Mouse (Mus musculus) megakaryocyte, adult 5-6 weeks (primary cell): Measurements from ENCODE around the gene Sbno2. TPM values are rescaled to one million over a fixed set of nuclear protein-coding genes. Genes with fewer than 3 reads are reported as not detected.

Source experiments
- ATAC-seq: 2 replicates; pipeline ENCODE4 v1.8.0; 2016; ENCODE audit warnings: mild to moderate bottlenecking, inconsistent platforms; ENCODE audit not compliant: poor library complexity, severe bottlenecking
- total RNA-seq, 2 experiments: library from RNA; stranded (forward) in 1 of 2; stranded (reverse) in 1 of 2; fragments of 153-499, 151-499 nt in 1 of 2; fragments of 221-1000, 200-1000 nt in 1 of 2; gene quantifications; 2 replicates each; pipeline versions ENCODE4 v1.2.3 to v1.2.4; 2015 to 2017

Sbno2 gene
- total RNA-seq, 2 experiments from 2014 or later, result 32.4 to 41.9 TPM

DNA sequence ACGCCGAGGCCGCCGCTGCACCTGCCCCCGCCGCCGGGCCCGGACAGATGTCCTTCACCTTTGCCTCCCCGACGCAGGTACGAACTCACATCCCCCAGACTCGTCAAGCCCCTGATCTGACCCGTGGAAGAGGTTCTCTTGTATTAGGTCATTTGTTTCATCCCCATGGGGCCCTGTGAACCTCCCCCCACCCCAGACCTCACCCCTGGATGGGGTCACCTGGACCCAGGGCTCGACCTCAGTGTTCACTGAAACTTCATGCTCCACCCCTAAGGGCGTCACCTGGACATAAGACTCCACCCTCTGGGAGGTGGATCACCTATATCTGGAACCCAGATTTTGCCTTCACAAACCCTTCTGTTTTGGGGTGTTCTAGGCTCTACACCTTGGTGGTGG is 37.2 kb upstream of the Sbno2 start:
- ATAC-seq, result no peak

DNA sequence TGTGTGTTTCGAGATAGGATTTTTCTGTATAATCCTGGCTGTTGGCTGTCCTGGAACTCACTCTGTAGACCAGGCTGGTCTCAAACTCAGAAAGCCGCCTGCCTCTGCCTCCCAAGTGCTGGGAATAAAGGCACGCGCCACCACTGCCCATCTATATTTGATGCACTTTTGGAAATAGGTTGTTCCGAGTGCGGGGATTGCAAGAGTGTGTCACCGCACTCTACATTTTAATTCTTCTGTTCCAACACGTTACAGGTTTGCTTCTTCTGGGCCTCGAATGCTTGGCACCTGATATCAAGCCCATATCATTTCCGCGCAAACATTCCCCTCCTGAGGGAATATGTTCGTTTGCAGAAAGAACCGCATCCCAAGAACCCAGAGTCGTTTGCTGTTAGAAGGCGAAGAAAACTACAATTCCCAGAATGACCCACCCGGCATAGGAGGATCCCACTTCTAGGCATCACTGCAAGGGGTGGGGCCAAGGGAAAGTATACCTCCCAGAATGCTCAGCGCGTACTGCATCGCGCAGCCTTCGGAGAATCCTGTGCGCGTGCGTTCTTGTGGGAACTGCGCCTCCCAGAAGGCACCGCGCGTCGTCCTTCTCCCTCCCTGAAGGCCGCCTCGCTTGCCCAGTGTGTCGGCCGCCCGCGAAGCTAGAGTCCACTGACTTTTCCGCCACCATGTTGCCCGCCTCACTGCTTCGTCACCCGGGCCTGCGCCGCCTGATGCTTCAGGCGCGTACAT is 36.6 kb upstream of the Sbno2 start:
- peak; percentile 74 for ATAC-seq

DNA sequence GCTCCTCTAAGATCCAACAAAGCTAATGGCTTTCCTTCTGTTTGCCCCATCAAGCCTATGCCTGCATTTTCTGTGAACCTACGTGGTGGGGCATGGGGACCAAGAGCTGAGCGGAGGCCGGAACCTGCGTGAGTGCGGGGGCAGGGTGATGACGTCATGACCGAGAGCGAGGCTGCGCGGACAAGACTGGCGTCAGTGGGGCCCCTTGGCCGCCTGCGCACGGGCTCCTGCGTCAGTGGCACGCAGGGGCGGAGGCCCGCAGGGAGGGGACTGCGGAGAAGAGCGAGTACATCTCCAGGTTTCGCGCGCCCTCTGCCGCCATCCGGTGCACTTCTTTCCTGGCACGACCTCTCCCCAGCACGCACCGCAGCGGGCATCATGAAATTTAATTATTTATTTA is 35.9 kb upstream of the Sbno2 start:
- ATAC-seq, result peak; percentile 83

DNA sequence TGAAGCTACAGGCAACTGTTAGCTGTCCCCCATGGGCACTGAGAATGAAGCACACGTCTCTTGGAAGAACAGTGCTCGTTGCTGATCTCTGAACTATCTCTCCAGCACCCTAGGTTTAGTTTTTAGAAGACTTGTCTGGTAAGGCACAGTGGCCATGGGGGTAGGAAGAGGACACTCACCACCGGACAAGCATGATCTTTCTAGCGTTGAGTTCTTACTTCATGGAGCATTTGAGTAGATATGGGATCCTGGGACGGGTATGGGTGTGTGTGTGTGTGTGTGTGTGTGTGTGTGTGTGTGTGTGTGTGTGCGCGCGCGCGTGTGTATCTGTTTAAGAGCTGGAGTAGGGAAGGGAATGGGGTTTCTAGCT is 35.3 kb upstream of the Sbno2 start, which contains the start of gene Cbarp:
TSS of gene Cbarp (minus strand) at position 170 of the 370 bp plus-strand sequence.
- ATAC-seq, result no peak

DNA sequence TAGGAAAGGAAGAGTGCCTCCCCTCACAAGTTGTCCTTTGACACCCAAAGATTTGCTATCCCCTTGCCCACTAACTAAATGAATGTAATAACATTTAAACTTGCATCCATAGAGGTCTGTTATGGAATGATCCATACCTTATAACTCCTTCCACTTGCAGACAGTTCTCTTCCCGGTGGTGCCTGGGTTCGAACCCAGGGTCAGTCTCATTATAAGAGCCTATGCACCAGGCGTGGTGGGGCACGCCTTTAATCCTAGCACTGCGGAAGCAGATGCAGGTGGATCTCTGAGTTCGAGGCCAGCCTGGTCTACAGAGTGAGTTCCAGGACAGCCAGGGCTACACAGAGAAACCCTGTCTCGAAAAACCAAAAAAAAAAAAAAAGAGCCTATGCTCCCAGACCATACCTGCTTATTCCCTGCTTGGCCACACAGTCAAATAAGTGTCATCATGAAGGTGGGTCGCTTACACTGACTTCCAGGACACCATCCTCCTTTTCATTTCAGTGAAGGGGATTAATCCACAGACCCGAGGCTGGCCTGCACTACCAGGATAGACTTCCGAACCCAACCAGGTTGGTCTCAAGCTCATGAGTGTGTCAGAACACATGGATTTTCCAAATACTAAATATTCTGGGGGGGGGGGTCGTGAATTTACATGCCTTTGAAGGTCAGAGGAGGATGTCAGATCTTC is 34.7 kb upstream of the Sbno2 start:
- no peak for ATAC-seq

DNA sequence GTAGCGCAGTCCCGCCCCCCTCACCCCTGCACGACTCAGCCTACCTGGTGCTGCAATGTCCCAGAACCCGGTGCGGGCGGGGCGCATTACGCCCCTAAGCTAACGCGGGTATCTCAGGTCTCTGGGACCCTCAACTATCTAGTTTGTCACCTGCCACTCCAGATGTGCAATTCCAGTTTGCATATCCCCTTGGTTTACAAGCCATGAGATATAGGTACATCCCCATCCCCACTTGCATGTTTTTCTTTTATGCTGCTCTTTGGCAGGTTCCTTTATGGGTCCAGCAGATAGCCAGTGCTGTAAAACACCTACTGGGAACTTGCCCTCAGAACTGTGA is 34.0 kb upstream of the Sbno2 start:
- no peak for ATAC-seq

DNA sequence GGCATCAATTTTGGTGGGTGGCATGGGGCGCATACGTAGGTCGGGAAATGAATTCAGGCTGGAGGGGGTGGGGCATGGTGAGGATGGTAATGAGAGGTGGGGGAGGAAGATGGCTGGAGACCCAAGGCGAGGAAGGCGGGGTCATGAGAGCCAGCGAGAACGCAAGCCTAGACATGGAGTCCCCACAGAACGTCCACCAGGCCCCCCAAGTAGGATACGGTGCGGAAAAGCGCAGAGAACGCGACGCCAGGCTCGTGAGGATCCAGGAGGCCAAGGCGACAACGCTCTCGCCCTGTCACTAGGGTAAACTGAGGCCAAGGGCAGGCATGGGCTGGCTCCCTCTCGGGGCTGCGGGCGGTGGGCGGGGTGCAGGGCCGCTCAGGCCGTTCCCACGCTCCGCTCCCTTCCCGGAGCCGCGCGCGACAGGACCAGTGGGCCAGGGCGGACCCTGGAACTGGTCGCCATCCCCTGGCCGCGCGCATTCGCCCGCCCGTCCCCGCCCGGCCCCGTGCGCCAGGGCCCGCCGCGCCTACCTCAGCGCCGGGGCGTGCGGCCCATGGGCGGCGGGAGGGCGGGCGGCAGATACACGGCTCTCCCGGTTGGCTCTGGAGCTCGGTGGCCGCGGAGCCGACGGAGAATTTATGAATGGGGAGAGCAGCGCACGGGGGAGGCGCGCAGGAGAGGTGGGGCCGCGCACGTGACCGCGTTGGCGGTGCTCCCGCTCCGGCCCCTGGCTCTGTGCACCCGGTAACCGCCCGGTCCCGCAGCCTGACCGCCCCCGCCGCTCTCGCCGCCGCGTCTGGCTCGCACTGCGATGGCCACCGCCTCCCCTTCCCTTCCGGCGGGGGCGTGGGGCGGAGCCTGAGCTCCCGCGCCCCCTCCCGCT is 33.4 kb upstream of the Sbno2 start, which contains the start of gene Atp5d:
TSS of gene Atp5d (plus strand) at position 80 of the 886 bp plus-strand sequence.
- no peak for ATAC-seq

DNA sequence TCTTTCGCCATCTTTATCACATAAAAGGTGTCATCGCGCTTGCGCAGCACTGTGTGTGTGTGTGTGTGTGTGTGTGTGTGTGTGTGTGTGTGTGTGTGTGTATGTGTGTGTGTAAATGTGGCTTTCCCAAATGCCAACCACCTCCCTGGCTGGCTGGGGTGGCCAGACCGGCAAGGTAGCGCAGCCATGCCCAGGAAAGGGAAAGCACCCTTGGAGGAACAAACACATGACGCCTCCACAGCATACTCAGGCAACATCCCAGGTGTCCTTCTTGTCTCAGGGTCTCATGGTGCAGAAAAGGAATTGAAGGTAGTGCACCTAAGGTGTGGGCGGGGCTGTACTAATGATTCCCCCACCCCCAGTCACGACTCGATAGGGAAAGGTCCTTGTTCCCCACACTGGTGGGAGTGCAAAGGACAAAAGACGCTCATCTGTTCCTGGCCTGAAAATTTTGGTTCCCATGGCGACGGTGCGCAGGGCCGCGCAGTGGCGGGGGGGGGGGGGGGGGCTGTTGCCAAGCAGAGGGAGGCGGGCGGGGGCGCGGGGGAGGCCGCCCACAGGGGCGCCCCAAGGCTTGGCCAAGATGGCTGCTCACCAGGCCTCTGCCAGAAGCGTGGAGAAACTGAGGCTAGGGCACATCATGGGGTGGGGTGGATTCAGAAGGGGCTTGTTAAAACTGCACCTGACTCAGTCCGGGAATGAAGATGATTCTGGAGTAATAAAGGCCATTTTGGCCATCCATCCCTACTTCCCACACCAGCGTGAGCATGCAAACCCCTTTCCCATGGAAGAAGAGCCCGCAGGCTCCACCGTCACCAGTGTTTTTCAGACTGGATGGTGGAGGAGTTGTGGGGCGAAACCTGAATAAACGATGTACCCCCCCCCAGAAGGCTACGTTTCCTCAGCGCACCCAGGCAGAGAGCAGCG is 32.5 kb upstream of the Sbno2 start:
- ATAC-seq, result no peak

DNA sequence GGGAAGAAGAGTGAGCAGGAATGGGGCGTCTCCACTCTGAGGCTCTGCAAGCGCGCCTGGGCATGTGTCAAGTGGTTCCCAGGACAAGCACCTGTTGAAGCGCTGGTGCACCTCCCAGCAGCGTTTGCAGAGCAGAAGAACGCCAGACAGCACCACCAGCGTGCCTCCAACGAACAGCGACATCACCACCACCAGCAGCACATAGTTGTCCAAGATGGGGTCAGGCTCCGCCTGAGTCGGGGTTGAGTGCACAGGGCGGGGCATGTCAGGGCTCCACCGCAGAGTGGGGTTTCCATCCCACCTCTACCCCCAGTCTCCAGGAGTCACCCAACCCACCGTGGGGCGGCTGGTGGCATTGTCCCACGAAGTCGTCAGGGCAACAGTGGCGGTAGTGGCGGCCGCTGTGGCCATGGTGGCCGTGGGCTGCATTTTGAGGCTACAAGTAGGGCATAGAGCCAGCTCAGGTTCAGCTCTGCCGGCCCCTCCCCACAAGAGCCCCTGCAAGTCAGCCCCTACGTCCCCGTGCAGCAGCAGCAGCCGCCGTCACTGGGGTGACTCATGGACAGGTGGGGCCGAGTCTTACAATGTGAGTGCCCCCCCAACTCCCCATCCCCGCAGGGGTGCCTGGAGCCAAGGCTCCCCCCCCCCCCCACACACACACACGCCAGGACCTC is 31.7 kb upstream of the Sbno2 start:
- ATAC-seq, result no peak

DNA sequence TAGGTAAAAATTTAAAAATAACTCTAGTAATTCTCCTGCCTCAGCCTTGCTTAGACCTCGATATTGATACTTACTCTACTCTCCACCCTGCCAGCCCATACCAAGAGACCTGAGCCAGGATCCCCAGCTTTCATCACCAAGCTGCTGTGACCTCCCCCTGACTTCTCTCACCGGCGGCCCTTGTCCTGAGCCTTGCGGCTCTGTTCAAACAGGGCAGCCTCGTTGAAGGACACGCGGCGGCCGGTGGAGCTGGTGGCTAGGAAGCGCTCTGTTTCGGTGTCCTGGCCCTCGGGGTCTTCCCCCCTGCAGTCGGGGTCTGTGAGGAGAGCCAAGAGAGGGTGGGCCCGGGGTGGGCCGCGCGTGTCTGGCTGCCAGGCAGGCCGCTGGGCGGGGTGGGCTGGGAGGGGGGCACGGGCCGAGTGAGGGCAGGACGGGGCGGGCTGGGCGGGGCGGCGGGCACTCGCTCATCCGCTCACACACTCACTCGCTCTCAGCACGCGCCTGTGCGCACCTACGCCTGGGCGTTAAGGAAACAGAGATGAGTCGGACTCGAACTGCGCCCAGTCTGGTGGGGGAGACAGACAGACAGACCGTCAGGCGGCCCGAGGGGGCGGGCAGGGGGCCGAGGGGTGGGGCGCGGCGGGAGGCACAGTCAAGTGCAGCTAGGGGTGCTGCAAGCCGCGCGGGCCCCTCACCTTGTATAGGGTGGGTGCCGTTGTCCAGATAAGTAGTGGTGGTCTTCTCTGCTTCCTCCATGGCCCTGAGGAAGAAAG is 31.0 kb upstream of the Sbno2 start:
- ATAC-seq, result no peak

DNA sequence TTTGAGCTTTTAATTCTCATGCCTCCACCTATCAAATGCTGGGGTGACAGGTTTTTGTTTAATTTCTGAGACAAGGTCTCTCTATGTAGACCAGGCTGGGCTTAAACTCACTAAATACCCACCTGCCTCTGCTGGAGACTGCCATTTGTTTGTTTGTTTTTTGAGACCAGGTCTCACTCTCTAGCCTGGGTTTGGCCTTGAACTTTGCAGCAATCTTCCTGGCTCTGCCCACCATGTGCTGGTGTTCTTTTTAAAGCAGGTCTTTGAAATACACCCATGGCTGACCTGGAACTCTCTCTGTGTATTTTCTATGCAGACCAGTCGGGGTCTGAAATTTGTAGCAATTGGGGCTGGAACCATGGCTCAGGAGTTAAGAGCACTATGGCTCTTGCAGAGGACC is 30.3 kb upstream of the Sbno2 start:
- ATAC-seq, result no peak

DNA sequence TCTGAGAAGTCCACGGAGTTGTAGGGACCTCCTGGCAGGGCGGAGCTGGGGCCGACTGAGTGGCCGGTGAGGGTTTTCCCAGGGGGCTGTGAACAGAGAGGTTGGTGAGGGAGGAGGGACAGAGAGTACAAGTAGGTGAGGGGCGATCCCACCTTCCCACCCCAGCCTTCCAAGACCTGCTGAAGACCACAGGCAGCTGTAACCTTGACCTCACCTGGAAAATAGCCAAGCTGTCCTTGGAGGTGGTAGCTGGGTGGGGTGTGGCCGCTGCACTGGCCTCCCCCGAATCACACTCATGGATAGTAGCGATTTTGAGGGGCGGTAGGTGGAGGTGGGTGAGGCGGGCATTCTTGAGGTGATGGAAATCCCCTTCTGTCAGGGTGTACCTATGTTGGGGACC is 29.8 kb upstream of the Sbno2 start:
- no peak for ATAC-seq

DNA sequence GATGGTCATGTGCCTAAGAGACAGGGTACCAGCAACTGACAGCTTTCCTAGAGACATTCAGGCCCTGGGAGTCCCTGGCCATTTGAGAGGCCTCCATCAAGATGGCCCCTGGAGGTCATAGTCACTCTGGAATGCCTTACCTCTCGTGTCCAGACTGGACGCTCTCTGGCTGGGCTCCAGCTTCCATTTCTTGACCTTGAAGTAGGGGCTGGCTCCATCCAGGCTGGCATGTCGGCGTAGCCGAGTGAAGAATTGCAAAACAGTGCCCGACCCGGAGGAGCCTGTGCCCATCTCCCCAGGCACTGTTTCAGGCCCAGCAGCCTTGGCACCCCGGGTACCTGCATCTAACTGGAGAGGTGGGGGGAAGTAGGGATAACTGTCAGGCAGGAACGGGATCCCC is 29.1 kb upstream of the Sbno2 start:
- no peak for ATAC-seq

DNA sequence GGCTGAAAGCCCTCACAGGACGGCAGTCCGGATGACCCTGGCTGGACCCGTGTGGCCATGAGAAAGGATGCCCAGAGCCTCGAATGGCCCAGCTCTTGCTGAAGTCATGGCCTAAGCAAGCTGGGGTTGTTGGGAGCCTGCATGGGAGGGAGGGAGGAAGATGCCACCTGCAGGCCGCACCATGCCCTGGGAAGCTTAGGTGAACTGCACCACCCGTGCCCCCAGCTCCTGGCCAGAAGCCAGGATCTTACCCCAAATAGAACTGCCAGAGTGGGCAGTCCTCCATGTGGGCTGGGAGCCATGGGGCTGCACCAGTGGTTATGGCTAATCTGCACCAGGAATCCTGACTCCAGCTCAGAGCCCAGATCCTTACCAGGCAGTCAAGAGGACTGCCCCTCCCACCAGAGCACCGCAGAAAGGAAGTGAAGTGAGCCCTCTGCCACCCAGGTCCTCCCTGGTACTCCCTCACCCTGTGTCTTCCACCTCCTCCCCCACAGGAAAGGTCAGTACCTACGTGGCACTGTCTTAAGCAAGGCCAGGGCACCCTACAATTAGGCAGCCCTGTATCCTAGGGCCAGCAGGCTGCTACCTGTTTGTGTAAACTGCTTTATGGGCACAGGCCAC is 28.0 kb upstream of the Sbno2 start:
- peak; percentile 65 for ATAC-seq

DNA sequence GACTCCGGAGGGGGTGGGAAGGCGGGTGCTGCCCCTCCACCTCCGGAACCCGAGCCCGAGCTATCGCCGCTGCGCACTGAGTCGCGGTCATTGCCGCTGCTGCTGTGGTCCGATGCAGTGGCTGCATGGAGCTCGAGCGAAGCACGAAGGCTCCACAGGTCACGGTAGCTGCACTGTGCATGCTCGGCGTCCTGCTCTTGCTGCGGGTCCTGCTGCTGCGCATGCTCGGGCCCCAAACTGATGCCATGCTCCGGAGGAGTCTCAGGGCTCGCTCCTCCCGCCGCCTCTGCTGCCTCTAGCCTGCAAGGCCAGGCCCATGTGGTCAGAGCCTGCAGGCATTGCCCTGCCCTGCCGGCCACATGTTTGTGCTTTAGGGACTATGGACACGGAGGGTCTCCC is 26.6 kb upstream of the Sbno2 start:
- no peak for ATAC-seq

DNA sequence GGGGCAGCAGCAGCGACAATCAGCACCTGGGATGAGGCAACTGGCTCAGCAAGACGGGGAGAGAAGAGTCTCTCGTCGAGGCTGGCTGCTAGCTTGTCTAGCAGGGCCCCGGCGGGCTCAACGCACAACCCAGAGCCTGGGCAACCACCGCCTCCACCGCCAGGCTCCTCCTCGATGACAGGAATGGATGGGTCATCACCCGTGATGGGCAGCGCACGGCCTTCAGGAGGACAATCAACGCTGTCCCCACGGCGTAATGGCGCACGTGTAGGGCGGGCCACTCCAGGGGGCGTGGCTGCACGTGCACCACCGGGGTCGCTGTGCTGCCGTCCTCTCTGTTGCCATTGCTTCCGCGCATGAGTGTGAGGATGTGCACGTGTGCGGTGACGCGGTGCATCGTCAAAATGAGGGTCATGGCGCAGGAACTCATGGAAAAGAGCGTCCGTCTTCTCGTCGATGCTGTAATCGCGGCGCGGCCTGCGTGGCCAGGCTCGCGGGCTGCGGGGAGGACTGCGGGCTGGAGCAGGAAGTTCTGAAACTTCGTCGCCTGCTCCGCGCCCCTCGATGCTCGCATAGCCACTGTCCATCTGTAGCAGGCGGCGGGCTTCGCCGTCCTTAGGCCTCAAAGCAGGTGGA is 26.1 kb upstream of the Sbno2 start:
- ATAC-seq, result no peak

DNA sequence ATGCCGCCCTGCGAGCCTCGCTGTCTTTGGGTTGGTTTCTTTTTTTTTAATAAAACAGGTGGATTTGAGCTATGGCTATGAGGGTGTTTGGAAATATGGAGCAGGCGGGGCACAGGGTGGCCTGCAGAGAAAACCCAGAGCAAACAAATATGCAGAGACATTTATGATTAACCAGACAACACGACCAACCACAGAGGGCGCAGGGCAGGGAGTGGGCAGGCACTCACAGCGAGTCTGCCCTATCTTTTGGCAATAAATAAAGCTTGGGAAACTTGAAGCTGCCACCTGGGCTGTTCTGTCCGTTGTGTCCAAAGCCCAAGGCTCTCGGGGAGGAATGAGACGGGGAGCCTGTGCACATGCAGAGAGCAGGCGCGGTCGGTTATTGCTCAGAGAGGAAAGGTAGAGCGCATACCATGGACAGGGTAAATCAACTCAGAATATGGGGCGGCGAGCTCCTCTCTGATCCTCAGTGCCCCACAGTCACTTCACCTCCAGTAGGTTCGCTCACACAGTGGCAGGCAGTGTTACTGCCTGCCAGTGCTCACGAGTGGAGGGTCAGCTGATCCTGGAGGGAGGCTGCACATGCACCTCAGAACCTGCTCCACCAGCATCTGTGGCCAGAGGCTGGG is 25.1 kb upstream of the Sbno2 start:
- no peak for ATAC-seq

DNA sequence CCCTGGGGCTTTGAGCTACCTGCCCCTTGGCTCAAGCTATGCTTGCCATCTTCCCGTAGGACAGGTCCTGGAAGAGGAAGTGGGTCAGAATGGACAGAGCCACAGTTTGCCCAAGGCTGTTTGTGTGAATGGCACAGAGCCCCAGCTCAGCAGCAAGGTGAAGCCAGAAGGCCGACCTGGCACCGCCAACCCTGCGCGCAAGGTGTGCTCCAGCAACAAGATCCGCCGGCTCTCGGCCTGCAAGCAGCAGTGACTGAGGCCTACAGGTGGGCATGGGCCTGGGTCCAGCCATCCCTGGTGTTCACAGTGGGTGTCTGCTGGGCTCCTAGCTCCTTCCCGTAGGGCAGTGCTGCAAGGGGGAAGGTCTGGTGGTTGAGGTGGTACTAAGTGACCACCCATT is 24.5 kb upstream of the Sbno2 start:
- ATAC-seq, result no peak
